Mouse (Mus musculus) heart, embryonic 12.5 days (tissue): ENCODE measurements around the gene Inf2. TPM values are rescaled to one million over a fixed set of nuclear protein-coding genes. Genes with fewer than 3 reads are reported as not detected.

Source experiments
- ATAC-seq: fragments of 200-750 bp; cut with Nextera tagmentation; 2 replicates; pipeline ENCODE4 v1.8.0; 2017; ENCODE audit warnings: moderate TSS enrichment, moderate library complexity; ENCODE audit not compliant: insufficient number of reproducible peaks, low FRiP score
- H3K27ac ChIP-seq: fragments of 300-500 bp; sonication (generic); 2 replicates; pipeline ENCODE4 v1.5.1; 2016; ENCODE audit warnings: mild to moderate bottlenecking, moderate library complexity; ENCODE audit not compliant: poor library complexity, severe bottlenecking
- H3K27me3 ChIP-seq: fragments of 300-500 bp; sonication (generic); replicated peaks from 2 replicates; pipeline ENCODE4 v1.6.1; 2016; ENCODE audit warnings: mild to moderate bottlenecking, moderate library complexity
- H3K36me3 ChIP-seq: fragments of 300-500 bp; sonication (generic); 2 replicates; pipeline ENCODE4 v1.6.1; 2016; ENCODE audit warnings: mild to moderate bottlenecking, moderate library complexity
- H3K4me1 ChIP-seq: fragments of 300-500 bp; sonication (generic); replicated peaks from 2 replicates; pipeline ENCODE4 v1.6.1; 2016; ENCODE audit warnings: mild to moderate bottlenecking
- H3K4me2 ChIP-seq: fragments of 300-500 bp; sonication (generic); 2 replicates; pipeline ENCODE4 v1.6.1; 2016; ENCODE audit warnings: mild to moderate bottlenecking, moderate library complexity
- H3K4me3 ChIP-seq: fragments of 300-500 bp; sonication (generic); 2 replicates; pipeline ENCODE4 v1.5.1; 2016; ENCODE audit warnings: mild to moderate bottlenecking
- H3K9ac ChIP-seq: fragments of 300-500 bp; sonication (generic); 2 replicates; pipeline ENCODE4 v1.6.1; 2016; ENCODE audit warnings: mild to moderate bottlenecking, moderate library complexity
- H3K9me3 ChIP-seq: fragments of 300-500 bp; sonication (generic); replicated peaks from 2 replicates; pipeline ENCODE4 v1.6.1; 2016; ENCODE audit warnings: mild to moderate bottlenecking, moderate library complexity
- WGBS: fragments of 180-500 bp; shearing (Covaris S2); methylation state at CpG from one replicate; pipeline ENCODE4 v1.1.7; 2016; 5-methylcytosine and 5-hydroxymethylcytosine counted together
- polyA plus RNA-seq: library from polyadenylated mRNA; unstranded; fragments of >200 nt; fragmentation: Nextera tagmentation; extraction: Ambion mirVana; gene quantifications from 2 replicates; pipeline ENCODE4 v1.2.1, GENCODE M21; 2016

Inf2 gene
- polyA plus RNA-seq, 1 experiment from 2014 or later: 2.2 TPM

DNA sequence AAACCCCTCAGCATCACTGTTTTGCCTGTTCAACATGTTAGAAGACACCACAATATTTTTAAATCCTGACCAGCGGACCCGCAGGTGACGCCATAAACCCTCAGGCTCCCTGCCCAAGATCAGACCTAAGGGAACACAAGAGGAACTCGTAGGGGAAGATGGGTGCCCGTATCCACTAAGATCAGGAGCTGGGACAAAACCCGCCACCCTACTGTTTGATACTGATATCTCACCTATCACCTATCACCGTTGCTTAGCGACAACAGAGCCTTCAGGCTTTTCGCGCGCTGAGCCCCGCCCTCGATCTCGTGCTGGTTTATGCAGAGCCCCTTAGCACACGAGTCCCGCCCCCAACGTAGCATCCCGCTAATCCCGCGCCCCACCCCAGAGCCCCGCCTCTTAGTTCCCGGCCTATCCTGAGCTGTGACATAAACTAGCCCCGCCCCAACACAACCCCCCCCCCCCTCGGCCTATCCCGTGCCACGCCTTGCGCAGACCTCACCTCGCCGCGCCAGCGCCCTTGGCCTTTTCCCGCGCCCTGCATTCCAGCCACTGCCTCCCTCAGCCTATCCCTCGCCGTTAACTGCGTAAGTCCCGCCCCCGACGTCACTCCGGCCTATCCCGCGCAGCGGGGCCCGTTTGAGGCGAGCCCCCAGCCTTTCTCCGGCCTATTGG is 55.7 kb downstream of the Inf2 start, which contains the start of gene Siva1:
Gene Siva1 (plus strand): TSS at position 500 of the 675 bp plus-strand sequence.
- ATAC-seq: peak; percentile 96
- peaks cover 16% of the 10 kb centered on the region for H3K4me1 ChIP-seq
- peaks cover 37% of the 10 kb centered on the region for H3K36me3 ChIP-seq
- peak within 1 kb of the TSS; percentile 83 for H3K4me2 ChIP-seq
- peak within 1 kb of the TSS; percentile 64 for H3K4me3 ChIP-seq
- peak within 1 kb of the TSS; percentile 86 for H3K9ac ChIP-seq
- 3% methylated on average over 45 of the region's 46 CpGs for WGBS
- H3K9me3 ChIP-seq: no peaks in the 10 kb centered on the region
- no peaks in the 10 kb centered on the region for H3K27me3 ChIP-seq
- peak within 1 kb of the TSS; percentile 84 for H3K27ac ChIP-seq

DNA sequence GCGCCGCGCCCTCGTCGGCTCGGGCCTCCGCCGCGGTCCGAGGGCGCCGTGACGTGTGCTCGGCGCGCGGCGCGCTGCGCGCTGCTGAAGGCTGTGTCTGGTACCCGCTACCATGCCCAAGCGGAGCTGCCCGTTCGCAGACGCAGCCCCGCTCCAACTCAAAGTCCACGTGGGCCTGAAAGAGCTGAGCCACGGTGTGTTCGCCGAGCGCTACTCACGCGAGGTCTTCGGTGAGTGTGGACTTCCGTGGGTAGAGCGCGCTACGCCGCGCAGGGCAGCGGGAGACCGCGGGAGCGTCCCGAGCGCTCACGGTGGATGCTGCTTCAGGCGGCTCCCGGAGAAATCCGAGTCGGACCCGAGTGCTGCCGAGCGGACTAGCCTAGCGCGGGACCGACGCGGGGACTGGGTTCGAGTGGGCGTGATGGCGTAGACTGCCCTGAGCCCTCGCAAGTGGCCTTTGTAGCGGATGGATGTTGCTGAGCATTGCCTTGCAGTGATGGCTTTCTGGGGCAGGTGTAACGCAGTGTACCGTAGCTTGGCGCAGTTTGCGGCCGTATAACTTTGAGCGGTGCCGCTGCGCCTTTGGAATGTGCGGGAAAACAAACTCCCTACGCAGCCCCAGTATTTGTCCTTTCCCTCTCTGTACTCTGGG is 56.4 kb downstream of the Inf2 start:
- peak; percentile 26 for ATAC-seq
- WGBS: under 1% methylated on average over 75 of the region's 75 CpGs

DNA sequence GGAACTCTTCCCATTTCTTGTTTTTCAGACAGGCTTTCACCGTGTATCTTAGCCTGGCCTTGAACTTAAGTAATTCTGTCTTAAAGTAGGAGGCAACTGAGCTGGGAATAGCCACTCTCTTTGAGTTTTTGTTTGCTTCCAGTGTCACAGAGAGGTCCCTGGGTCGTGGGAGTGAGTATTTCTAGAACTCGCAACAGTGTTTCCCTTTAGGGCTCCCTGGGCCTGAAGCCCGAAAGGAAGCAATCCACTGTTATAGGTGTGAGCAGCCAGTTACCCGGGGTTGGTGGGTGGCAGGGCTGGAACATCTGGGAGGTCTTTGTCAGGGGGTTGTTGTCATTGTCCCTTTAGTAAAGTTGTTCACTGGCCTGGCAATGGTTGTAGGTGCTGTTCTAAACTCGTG is 57.6 kb downstream of the Inf2 start:
- peaks cover 40% of the 10 kb centered on the region for H3K36me3 ChIP-seq
- H3K9me3 ChIP-seq: no peaks in the 10 kb centered on the region
- H3K27ac ChIP-seq: no peak overlapping the region
- 63% methylated on average over 6 of the region's 6 CpGs for WGBS
- H3K9ac ChIP-seq: peak overlapping the region; percentile 86
- no peak for ATAC-seq
- H3K4me2 ChIP-seq: peak overlapping the region; percentile 83
- peak overlapping the region; percentile 64 for H3K4me3 ChIP-seq
- peaks cover 16% of the 10 kb centered on the region for H3K4me1 ChIP-seq
- H3K27me3 ChIP-seq: no peaks in the 10 kb centered on the region

More for the DNA sequence above, 56.4 kb downstream of the Inf2 start:
- Histone ChIP-seq H3K9ac (peak overlapping the region; percentile 86), H3K36me3 (peaks cover 37% of the 10 kb centered on the region), H3K4me1 (peaks cover 16% of the 10 kb centered on the region), H3K9me3 (no peaks in the 10 kb centered on the region), H3K4me2 (peak overlapping the region; percentile 83), H3K27ac (peak overlapping the region; percentile 84), H3K4me3 (peak overlapping the region; percentile 64), H3K27me3 (no peaks in the 10 kb centered on the region)

DNA sequence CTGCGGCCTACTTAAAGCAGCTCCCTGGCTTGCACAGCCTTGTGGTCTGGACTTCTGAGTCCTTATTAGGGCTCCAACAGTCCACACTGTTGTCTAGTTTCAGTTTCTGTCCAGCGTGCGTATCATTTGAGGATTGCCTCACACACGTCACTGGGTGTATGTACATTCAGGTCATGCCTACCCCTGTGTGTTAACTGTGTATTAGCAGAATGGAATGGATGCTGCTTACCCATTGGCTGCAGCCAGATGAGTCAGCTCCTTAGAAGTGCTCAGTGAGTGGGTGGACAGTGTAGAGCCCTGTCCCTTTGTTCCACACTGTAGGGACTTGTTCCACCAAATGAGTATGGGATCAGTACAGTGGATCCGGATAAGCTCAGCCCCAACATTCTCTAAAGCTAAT is 59.5 kb downstream of the Inf2 start:
- no peak for ATAC-seq
- Histone ChIP-seq H3K36me3 (peaks cover 59% of the 10 kb centered on the region), H3K4me3 (no peak overlapping the region), H3K27me3 (no peaks in the 10 kb centered on the region), H3K4me2 (no peak overlapping the region), H3K9ac (no peak overlapping the region), H3K9me3 (no peaks in the 10 kb centered on the region), H3K4me1 (peaks cover 16% of the 10 kb centered on the region), H3K27ac (no peak overlapping the region)
- whole genome bisulfite sequencing: 94% methylated on average over 5 of the region's 5 CpGs

DNA sequence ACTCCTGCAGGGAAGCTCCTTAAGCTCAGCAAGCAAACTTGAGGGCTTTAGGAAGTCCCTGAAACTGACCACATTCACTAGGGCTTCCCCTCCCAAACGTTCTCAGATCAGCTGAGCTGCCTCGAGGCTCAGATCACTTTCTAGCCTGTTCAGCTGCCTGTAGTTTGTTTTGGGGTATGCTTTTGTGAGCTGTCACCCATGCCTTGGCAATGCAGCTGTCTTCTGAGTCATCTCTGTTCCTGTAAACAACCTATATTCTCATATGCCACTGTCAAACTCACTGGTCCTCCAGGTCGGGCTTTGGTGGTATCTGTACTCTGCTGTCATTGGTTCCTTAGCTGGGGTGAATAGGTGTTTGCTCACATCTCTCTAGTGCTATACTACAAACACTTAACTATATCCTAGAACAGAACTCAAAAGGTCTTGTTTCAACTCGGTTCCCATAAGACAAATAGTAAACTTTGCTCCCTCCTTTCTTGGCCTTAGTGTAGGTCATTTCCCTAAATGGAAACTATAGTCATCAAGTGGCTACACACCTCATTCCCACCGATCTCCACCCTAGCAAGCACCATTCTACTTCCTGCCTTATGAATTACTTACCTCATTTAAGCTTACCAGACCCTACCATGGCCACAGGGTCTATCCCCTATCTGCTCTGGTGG is 63.3 kb downstream of the Inf2 start:
- H3K4me1 ChIP-seq: peaks cover 28% of the 10 kb centered on the region
- H3K27me3 ChIP-seq: no peaks in the 10 kb centered on the region
- WGBS: 77% methylated on average over 5 of the region's 5 CpGs
- no peak overlapping the region for H3K9ac ChIP-seq
- H3K9me3 ChIP-seq: no peaks in the 10 kb centered on the region
- no peak overlapping the region for H3K4me2 ChIP-seq
- H3K36me3 ChIP-seq: peaks cover 96% of the 10 kb centered on the region
- no peak for ATAC-seq
- no peak overlapping the region for H3K27ac ChIP-seq
- H3K4me3 ChIP-seq: no peak overlapping the region

DNA sequence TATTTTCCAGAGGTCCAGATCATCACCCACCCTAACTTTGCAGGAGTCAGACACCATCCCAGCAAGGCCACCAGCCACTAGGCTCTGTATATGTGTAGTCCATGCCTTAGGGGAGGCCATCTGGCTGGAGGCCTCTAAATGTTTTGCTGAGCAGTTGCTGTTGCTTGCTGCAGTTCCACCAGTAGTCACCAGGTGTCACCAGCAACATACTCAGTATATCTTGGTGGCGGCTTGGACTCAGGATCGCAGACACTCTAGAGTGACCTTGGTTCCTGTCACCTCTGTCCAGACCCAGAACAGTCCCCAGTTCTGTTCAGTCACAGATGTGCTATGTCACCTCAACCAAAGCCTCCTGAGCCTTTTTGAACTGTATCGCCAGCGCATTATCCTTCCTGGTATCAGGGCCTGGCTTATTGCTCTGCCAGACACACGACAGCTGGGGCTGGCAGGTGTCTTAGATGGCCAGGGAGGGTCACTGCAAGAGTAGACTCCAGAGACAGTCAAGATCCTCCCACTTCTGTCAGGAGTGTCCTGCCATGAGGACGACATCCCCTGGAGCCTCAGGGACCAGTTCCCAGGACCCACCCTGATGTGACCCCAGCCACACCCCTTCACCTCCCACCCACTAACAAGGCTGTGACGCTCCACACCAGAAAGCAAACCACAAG is 64.7 kb downstream of the Inf2 start:
- ATAC-seq: peak; percentile 71
- Histone ChIP-seq H3K27me3 (no peaks in the 10 kb centered on the region), H3K4me2 (no peak overlapping the region; the same call in 1 of the 2 replicates), H3K9me3 (no peaks in the 10 kb centered on the region), H3K27ac (peak overlapping the region; percentile 77), H3K9ac (no peak overlapping the region), H3K4me3 (no peak overlapping the region), H3K4me1 (peaks cover 28% of the 10 kb centered on the region), H3K36me3 (peaks cover 98% of the 10 kb centered on the region)
- WGBS: 37% methylated on average over 7 of the region's 7 CpGs

DNA sequence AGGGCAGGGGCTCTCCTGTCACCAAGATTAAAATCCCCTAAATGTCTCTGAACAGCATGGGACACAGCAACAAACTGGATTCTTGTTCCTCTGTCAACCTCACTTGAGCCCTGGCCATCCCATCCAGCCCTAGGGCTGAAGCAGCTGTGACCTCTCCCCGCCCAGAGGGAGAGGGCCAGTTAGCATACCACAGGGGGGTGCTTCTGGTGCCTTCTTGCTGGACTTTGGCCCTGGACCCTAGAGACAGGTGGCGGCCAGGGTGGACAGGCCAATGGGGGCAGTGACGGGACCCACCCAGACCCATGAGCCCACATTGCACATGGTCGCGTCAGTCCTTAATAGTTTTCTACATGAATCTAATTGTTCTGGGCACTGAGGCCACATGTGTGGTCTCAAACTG is 65.5 kb downstream of the Inf2 start:
- peak overlapping the region; percentile 41; the same call in 1 of the 2 replicates for H3K9ac ChIP-seq
- peaks cover 98% of the 10 kb centered on the region for H3K36me3 ChIP-seq
- no peaks in the 10 kb centered on the region for H3K9me3 ChIP-seq
- H3K4me2 ChIP-seq: peak overlapping the region; percentile 31; the same call in 1 of the 2 replicates
- H3K4me1 ChIP-seq: peaks cover 35% of the 10 kb centered on the region
- WGBS: 86% methylated on average over 5 of the region's 5 CpGs
- ATAC-seq: no peak
- H3K27me3 ChIP-seq: no peaks in the 10 kb centered on the region
- no peak overlapping the region for H3K4me3 ChIP-seq
- H3K27ac ChIP-seq: peak overlapping the region; percentile 77

DNA sequence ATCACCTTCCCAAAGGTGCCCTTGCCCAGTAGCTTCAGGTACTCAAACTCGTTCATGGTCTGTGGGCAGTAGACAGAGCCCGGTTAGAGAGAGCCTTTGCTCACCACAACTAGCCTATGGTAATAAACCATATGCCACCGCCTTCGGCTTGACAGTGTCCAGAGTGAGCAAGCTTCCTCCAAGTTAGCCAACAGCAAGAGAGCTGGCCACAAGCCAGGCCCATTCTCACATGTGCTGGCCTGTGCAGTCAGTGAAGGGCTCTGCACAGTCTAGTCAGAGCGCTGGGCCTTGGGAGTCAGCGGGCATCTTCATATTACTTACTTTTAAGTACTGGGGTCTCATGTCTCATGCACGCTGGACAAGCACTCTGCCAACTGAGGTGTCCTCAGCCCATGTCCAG is 70.0 kb downstream of the Inf2 start:
- Histone ChIP-seq H3K36me3 (peaks cover 92% of the 10 kb centered on the region), H3K4me2 (no peak overlapping the region), H3K9ac (no peak overlapping the region; the same call in 1 of the 2 replicates), H3K4me3 (no peak overlapping the region), H3K4me1 (peaks cover 77% of the 10 kb centered on the region), H3K27me3 (no peaks in the 10 kb centered on the region), H3K27ac (peak overlapping the region; percentile 24; the same call in 1 of the 2 replicates), H3K9me3 (no peaks in the 10 kb centered on the region)
- WGBS: 89% methylated on average over 7 of the region's 7 CpGs
- no peak for ATAC-seq

DNA sequence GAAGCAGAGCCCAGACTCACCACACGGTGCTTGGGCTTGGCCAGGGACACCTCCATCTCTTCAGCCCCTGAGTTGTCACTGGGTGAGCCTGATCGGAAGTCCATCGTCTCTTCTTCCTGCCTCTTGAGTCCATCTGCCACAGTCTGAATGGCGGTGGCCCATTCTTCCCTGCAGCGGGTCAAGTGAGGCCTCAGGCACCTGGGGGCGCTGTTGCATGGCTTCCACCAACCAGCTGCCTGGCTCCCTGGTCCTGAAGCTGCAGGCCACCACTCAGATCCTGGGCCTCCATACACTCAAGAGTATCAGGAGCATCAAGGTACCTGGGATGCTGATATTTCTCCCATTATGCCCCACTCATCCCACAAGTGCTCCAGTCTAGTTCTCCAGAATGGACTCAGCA is 70.5 kb downstream of the Inf2 start:
- Histone ChIP-seq H3K27me3 (no peaks in the 10 kb centered on the region), H3K9ac (no peak overlapping the region; the same call in 1 of the 2 replicates), H3K36me3 (peaks cover 92% of the 10 kb centered on the region), H3K27ac (peak overlapping the region; percentile 24; the same call in 1 of the 2 replicates), H3K4me1 (peaks cover 77% of the 10 kb centered on the region), H3K4me2 (no peak overlapping the region), H3K4me3 (no peak overlapping the region), H3K9me3 (no peaks in the 10 kb centered on the region)
- WGBS: 86% methylated on average over 6 of the region's 6 CpGs
- ATAC-seq: no peak

DNA sequence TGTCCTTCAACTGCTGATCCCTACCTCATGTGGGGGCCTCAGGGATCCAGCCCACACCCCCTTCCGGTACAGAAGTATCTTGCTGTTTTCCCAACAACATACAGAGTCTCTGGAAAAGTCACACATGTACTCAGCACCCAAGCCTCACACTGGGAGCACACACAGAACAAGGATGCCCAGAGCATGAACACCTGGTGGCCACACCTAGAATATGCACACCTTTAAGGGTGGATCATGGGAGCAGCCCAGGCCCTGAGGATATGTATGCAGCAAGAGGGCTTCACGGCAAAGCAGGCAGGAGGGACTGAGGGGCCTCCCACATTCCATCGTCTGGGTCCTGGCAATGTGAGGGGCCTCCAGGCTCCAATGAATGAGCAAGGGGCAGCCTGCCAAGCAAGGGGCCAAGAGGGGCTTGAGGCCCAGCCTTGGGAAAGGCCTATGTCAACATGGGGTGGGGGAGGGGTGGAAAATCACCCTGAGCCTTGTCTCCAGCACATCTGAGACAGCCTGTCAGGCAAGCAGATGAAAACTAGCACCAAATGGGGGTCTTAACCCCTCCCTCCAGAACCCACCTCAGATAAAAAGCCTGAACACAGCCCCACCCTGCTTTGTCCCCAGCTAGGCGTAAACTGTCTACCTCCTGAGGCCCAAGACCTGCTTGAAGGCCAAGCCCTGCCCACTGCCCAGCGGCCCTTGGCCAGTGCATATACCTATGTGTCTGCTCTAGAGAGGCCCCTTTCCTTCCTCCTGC is 72.2 kb downstream of the Inf2 start:
- H3K4me3 ChIP-seq: peak overlapping the region; percentile 20
- peaks cover 77% of the 10 kb centered on the region for H3K4me1 ChIP-seq
- H3K36me3 ChIP-seq: peaks cover 91% of the 10 kb centered on the region
- peak overlapping the region; percentile 93 for H3K27ac ChIP-seq
- H3K9ac ChIP-seq: peak overlapping the region; percentile 33
- peak; percentile 84 for ATAC-seq
- no peaks in the 10 kb centered on the region for H3K9me3 ChIP-seq
- 21% methylated on average over 5 of the region's 5 CpGs for WGBS
- H3K27me3 ChIP-seq: no peaks in the 10 kb centered on the region
- peak overlapping the region; percentile 64 for H3K4me2 ChIP-seq
